Mouse (Mus musculus): ENCODE measurements around the gene Hemk1.

DNA sequence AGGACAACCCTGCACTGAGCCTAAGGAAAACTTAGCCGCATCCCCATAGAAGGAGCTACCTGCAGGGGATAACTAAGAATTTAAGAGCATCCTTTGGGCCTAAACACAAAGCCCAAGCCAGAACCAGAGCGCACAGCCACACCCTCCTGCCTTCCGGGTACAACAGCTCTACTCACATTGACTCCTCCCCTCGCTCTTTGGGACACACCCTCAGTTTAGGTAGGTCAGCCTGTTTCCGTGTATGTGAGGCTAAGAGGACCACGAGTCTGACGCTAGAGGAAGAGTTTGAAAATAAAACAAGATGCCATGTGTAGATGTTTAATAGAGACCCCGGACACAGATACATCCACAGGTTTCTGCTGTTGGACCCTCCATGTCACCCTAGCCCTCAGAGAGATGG, 49.4 kb downstream of the Hemk1 start:
- TF ChIP-seq CTCF (IDR thresholded peaks at IDR 0.05; ENCODE audit: borderline replicate concordance, extremely low read depth, insufficient read depth, insufficient read length) (no peak), POLR2A (IDR thresholded peaks at IDR 0.05; ENCODE audit: borderline replicate concordance, extremely low read depth, insufficient read depth, insufficient read length, poor library complexity, severe bottlenecking) (no peak)
